Mouse (Mus musculus) heart, embryonic 11.5 days (tissue): Measurements from ENCODE around the gene Mtif2. TPM values are rescaled to one million over a fixed set of nuclear protein-coding genes. Genes with fewer than 3 reads are reported as not detected.
"Not testable (repeated sequence)": the region's sequence is repeated elsewhere in the genome, so short reads cannot be mapped to it uniquely, and the experiment has no call there.

Experiments
- ATAC-seq: fragments of 200-750 bp; cut with Nextera tagmentation; replicated peaks from 2 replicates; pipeline ENCODE4 v1.8.0; 2017; ENCODE audit warnings: moderate library complexity; ENCODE audit not compliant: insufficient number of reproducible peaks, low FRiP score, low TSS enrichment
- H3K27ac ChIP-seq: fragments of 300-500 bp; sonication (generic); 2 replicates; pipeline ENCODE4 v1.5.1; 2014; ENCODE audit warnings: mild to moderate bottlenecking, low read depth, low read length
- H3K27me3 ChIP-seq: fragments of 300-500 bp; sonication (generic); 2 replicates; pipeline ENCODE4 v1.6.1; 2014; ENCODE audit warnings: mild to moderate bottlenecking, low read length, mixed read lengths; ENCODE audit not compliant: control insufficient read depth, insufficient read depth
- H3K36me3 ChIP-seq: fragments of 300-500 bp; sonication (generic); 2 replicates; pipeline ENCODE4 v1.6.1; 2014; ENCODE audit warnings: mild to moderate bottlenecking, low read length, moderate library complexity, mixed read lengths; ENCODE audit not compliant: control insufficient read depth, insufficient read depth
- H3K4me1 ChIP-seq: fragments of 300-500 bp; sonication (generic); 2 replicates; pipeline ENCODE4 v1.6.1; 2014; ENCODE audit warnings: low read length; ENCODE audit not compliant: control insufficient read depth, insufficient read depth
- H3K4me2 ChIP-seq: fragments of 300-500 bp; sonication (generic); 2 replicates; pipeline ENCODE4 v1.6.1; 2014; ENCODE audit warnings: mild to moderate bottlenecking, moderate library complexity
- H3K4me3 ChIP-seq: fragments of 300-500 bp; sonication (generic); 2 replicates; pipeline ENCODE4 v1.5.1; 2014; ENCODE audit warnings: low read depth, low read length
- H3K9ac ChIP-seq: fragments of 300-500 bp; sonication (generic); 2 replicates; pipeline ENCODE4 v1.6.1; 2014; ENCODE audit warnings: mild to moderate bottlenecking, low read depth, low read length, moderate library complexity
- H3K9me3 ChIP-seq: fragments of 300-500 bp; sonication (generic); replicated peaks from 2 replicates; pipeline ENCODE4 v1.6.1; 2016; ENCODE audit warnings: low read length; ENCODE audit not compliant: control insufficient read depth
- WGBS: fragments of 180-500 bp; shearing (Covaris S2); extraction: QIAGEN DNeasy Blood & Tissue Kit; methylation state at CpG from one replicate; pipeline ENCODE4 v1.1.7; 2014; ENCODE audit not compliant: insufficient replicate concordance; 5-methylcytosine and 5-hydroxymethylcytosine counted together
- polyA plus RNA-seq: library from polyadenylated mRNA; unstranded; fragments of >200 nt; fragmentation: Nextera tagmentation; extraction: Ambion mirVana; gene quantifications from 2 replicates; pipeline ENCODE4 v1.2.1, GENCODE M21; 2014

The Mtif2 gene
- polyA plus RNA-seq, 1 experiment from 2014 or later, result 33.5 TPM

- Histone ChIP-seq H3K9ac (peak overlapping the region; percentile 80), H3K4me2 (peak overlapping the region; percentile 69), H3K27ac (no peak overlapping the region), H3K4me1 (no peaks in the 10 kb centered on the region), H3K36me3 (peaks cover 4% of the 10 kb centered on the region), H3K27me3 (no peaks in the 10 kb centered on the region), H3K4me3 (peak overlapping the region; percentile 55), H3K9me3 (no peaks in the 10 kb centered on the region)
- ATAC-seq, result peak; percentile 12; the same call in 1 of the 2 replicates
- WGBS, result 24% methylated on average over 10 of the region's 10 CpGs
Observed at GRCm38 (mm10) chr11:29514325-29514681, 11.9 kb upstream of the Mtif2 start.

GRCm38 (mm10) chr11:29514682-29515412, 11.4 kb upstream of the Mtif2 start, which contains the start of gene Prorsd1:
Gene Prorsd1, minus strand, starts transcription at chr11:29515033.
- H3K4me3 ChIP-seq, result peak within 1 kb of the TSS; percentile 55

GRCm38 (mm10) chr11:29538201-29538600, 12.0 kb downstream of the Mtif2 start:
- no peak overlapping the region for H3K4me3 ChIP-seq
- no peak overlapping the region for H3K9ac ChIP-seq
- WGBS, result 94% methylated on average over 1 of the region's 1 CpGs
- no peaks in the 10 kb centered on the region for H3K27me3 ChIP-seq
- peaks cover 24% of the 10 kb centered on the region for H3K36me3 ChIP-seq
- H3K4me2 ChIP-seq, result no peak overlapping the region
- H3K9me3 ChIP-seq, result no peaks in the 10 kb centered on the region
- H3K27ac ChIP-seq, result no peak overlapping the region
- ATAC-seq, result no peak
- H3K4me1 ChIP-seq, result no peaks in the 10 kb centered on the region

More at GRCm38 (mm10) chr11:29514682-29515412, 11.4 kb upstream of the Mtif2 start, which contains the start of gene Prorsd1:
- H3K27me3 ChIP-seq, result no peaks in the 10 kb centered on the region
- ATAC-seq, result peak; percentile 99
- no peak within 1 kb of the TSS for H3K27ac ChIP-seq
- H3K9ac ChIP-seq, result peak within 1 kb of the TSS; percentile 80
- H3K9me3 ChIP-seq, result no peaks in the 10 kb centered on the region
- peak within 1 kb of the TSS; percentile 69 for H3K4me2 ChIP-seq
- peaks cover 4% of the 10 kb centered on the region for H3K36me3 ChIP-seq
- WGBS, result 2% methylated on average over 40 of the region's 40 CpGs
- no peaks in the 10 kb centered on the region for H3K4me1 ChIP-seq

GRCm38 (mm10) chr11:29544225-29544945, 18.2 kb downstream of the Mtif2 start:
- no peaks in the 10 kb centered on the region for H3K27me3 ChIP-seq
- H3K9ac ChIP-seq, result no peak overlapping the region
- no peak overlapping the region for H3K4me3 ChIP-seq
- peaks cover 4% of the 10 kb centered on the region; the same call in 1 of the 2 replicates for H3K4me1 ChIP-seq
- ATAC-seq, result no peak
- whole genome bisulfite sequencing, result 84% methylated on average over 3 of the region's 3 CpGs
- peaks cover 21% of the 10 kb centered on the region for H3K36me3 ChIP-seq
- H3K4me2 ChIP-seq, result no peak overlapping the region
- H3K9me3 ChIP-seq, result no peaks in the 10 kb centered on the region
- no peak overlapping the region for H3K27ac ChIP-seq

- not testable (repeated sequence) for H3K27ac ChIP-seq, H3K9me3 ChIP-seq, H3K4me2 ChIP-seq, H3K27me3 ChIP-seq, H3K4me3 ChIP-seq, H3K9ac ChIP-seq, ATAC-seq, H3K4me1 ChIP-seq
- 88% methylated on average over 4 of the region's 4 CpGs for WGBS
- peaks cover 21% of the 10 kb centered on the region for H3K36me3 ChIP-seq
Observed at GRCm38 (mm10) chr11:29545150-29545752, 19.0 kb downstream of the Mtif2 start.

GRCm38 (mm10) chr11:29546297-29546696, 20.1 kb downstream of the Mtif2 start:
- not testable (repeated sequence) for H3K27ac ChIP-seq
- H3K9ac ChIP-seq, result peak overlapping the region; percentile 92; the same call in 1 of the 2 replicates
- peak overlapping the region; percentile 81 for H3K4me3 ChIP-seq

GRCm38 (mm10) chr11:29546762-29547161, 20.6 kb downstream of the Mtif2 start:
- Histone ChIP-seq H3K4me3 (peak overlapping the region; percentile 81), H3K4me2 (peak overlapping the region; percentile 73), H3K9ac (peak overlapping the region; percentile 92), H3K4me1 (peaks cover 4% of the 10 kb centered on the region; the same call in 1 of the 2 replicates), H3K36me3 (peaks cover 21% of the 10 kb centered on the region), H3K27ac (peak overlapping the region; percentile 76; the same call in 1 of the 2 replicates), H3K9me3 (no peaks in the 10 kb centered on the region), H3K27me3 (no peaks in the 10 kb centered on the region)
- ATAC-seq, result no peak
- 17% methylated on average over 2 of the region's 2 CpGs for WGBS

More at GRCm38 (mm10) chr11:29546297-29546696, 20.1 kb downstream of the Mtif2 start:
- not testable (repeated sequence) for H3K4me1 ChIP-seq, H3K9me3 ChIP-seq, H3K27me3 ChIP-seq, ATAC-seq
- Histone ChIP-seq H3K36me3 (peaks cover 21% of the 10 kb centered on the region), H3K4me2 (peak overlapping the region; percentile 73)
- WGBS, result 94% methylated on average over 2 of the region's 2 CpGs

- H3K27ac ChIP-seq, result peak overlapping the region; percentile 76
- no peaks in the 10 kb centered on the region for H3K27me3 ChIP-seq
- peak overlapping the region; percentile 81 for H3K4me3 ChIP-seq
- no peaks in the 10 kb centered on the region for H3K9me3 ChIP-seq
- peaks cover 21% of the 10 kb centered on the region for H3K36me3 ChIP-seq
- WGBS, result under 1% methylated on average over 27 of the region's 27 CpGs
- peak overlapping the region; percentile 92 for H3K9ac ChIP-seq
- peak; percentile 5; the same call in 1 of the 2 replicates for ATAC-seq
- peaks cover 4% of the 10 kb centered on the region; the same call in 1 of the 2 replicates for H3K4me1 ChIP-seq
- peak overlapping the region; percentile 73 for H3K4me2 ChIP-seq
Observed at GRCm38 (mm10) chr11:29547249-29547751, 21.1 kb downstream of the Mtif2 start.
